Mouse (Mus musculus) neutrophil, adult 65 days (primary cell): ENCODE results near the gene B3gnt9. TPM values are rescaled to one million over a fixed set of nuclear protein-coding genes. Genes with fewer than 3 reads are reported as not detected.

Source experiments
- total RNA-seq: library from RNA; stranded (reverse); gene quantifications from 2 replicates; pipeline ENCODE4 v1.2.4, GENCODE M21; 2023

Gene B3gnt9
- total RNA-seq, result 0.50 and 0.95 TPM in 2 replicates

DNA sequence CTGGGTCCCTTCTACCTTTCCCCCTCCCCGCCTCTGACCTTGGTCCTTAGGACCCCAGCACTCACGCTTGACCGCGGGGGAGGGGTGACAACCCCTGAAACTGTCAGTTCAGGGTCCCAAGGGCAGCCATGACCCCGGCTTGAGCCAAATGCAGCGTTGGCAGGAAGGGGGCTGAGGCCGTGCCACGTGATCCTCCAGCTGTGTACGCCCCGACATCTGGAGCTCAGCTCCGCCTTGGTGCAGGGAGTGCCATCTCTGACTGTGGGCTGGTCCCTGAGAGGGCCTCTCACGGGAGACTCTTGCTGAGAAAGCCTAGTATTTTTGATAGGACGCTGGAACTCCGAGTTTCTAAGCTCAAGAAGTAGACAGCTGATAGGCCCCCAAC is at the start of gene B3gnt9:
Gene B3gnt9 (minus strand): TSS at position 188 of the 385 bp plus-strand sequence.

DNA sequence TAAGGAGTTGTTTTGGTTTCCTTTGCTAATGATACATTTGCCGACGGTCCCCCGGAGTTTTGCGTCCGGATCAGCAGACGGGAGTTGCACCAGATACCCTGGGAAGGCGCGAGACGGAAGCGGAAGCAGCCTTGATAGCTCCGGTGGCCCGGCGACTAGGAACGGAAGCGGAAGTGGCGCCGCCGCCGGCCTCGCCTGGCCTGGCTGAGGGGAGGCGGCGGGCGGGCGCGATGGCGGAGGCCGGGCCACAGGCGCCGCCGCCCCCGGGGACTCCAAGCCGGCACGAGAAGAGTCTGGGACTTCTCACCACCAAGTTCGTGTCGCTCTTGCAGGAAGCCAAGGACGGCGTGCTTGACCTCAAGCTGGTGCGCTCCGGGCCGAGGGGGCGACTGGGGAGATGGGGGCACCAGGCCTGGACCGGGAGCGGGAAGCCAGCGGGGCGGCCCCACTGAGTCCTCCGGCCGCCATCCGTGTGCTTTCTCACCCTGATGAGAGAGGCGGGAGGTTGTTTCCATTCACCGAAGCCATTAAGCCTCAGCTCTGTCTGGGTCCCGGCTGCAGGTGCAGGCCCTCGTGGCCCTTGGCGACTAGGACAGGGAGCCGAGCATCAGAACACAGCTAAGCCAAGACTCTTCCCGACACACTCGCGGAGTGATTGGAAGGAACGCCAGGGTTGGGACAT is 42.7 kb upstream of the B3gnt9 start, which contains the start of gene E2f4:
Gene E2f4 (plus strand): TSS at position 153 of the 682 bp plus-strand sequence.

DNA sequence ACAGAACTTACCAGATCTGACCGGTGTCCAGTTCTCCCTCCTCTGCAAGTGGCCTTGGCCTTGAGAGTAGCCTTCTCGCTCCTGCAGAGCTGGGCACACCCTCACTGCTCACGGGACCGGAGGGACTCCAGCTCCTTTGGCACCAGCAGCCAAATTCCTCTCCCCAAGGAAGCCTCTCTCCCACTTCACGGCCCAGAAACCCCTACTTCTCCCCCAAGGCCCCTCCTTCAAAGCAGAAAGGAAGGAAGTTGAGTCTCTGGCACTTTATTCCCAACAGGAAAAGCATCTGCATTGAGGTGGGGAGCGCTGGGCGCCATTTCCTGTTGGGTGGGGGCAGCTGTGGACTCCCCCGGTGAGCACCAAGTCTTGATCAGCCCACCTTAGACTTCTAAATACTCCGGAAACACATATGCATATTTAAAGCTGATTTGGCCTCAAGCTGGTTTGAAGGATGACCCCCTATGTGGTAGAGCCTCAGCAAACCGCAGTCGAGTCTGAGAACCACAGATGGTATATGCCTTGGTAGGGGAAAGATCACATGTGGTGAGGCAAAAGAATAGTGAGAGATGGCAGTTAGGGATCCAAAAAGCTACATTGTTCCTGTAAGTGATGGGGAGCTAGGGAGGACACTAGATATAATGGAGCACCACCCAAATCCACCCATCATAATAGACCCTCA is 41.1 kb upstream of the B3gnt9 start, which contains the start of gene Exoc3l:
Gene Exoc3l (minus strand): TSS at position 207 of the 679 bp plus-strand sequence.

DNA sequence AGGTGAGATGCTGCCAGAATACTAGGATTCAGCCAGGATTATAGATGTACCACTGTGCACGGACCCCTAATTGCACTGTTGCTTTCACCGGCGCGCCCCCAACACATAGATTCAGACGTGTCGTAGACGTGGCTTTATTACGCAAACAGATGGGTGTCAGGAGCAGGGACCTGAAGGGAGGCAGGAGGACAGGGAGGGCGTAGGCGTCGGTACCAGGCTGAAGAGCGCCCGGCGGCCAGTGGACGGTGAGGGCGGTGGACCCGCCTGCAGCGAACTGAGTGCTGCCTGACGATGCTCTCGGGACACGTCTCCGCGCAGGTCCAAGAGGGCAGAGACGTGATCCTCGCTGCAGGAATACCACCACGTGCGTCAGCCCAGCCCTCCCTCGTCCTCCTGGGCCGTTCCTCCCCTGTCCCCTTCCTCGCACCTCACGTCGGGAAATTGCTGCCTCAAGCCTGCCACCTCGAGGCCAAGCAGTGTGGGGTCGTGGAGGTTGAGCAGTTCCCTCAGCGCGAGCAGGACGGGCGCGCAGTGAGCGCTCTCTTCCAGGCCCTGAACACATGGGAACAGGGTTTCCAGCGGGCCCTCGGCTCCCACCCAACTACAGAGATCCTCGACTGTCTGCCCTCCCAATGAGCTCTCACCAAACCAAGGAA is 35.0 kb upstream of the B3gnt9 start, which contains the start of gene 4931428F04Rik:
Gene 4931428F04Rik (minus strand): TSS at position 60 of the 656 bp plus-strand sequence.

DNA sequence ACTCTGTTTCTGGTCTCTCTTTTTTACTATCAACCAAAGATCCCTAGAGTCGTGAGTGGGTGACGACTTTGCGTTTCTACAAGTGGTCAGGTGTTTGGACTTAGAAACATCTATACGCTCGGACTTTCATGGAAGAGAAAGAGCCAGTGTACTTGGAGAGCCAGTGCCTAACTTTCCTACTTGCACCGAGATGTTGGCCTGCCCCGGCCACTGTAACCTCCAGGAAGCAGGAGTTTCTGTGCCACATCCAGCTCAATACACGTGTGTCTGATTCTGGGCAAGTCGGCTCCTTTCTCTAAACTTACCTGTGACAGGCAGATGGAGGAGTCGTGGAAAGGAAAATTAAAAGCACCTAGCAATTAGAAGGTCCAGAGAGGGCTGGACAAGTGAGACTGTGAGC is 20.9 kb upstream of the B3gnt9 start, which contains the start of gene Nol3:
Gene Nol3 (plus strand): TSS at position 301 of the 400 bp plus-strand sequence.

DNA sequence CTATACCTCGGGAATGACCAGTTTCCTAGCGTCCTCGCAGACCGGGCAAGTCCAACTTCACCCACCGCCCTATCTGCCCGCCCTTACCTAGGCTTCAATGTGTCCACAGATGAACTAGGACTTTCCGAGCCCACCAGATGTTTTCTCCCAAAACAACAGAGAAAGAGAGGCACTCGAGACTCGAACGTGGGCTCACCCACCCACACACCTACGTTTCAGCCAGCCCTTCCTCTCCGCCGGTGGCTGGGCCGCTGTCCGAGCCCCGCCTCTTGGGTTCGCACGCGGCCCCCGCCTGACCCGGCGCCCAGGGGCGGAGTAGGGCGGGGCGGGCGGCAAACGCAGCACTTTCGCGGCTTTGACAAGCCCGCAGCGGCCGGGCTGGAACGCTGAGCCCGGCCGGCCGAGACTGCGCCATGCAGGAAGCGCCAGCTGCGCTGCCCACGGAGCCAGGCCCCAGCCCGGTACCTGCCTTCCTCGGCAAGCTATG is 14.6 kb upstream of the B3gnt9 start, which contains the start of gene Hsf4:
Gene Hsf4 (plus strand): TSS at position 341 of the 487 bp plus-strand sequence.

DNA sequence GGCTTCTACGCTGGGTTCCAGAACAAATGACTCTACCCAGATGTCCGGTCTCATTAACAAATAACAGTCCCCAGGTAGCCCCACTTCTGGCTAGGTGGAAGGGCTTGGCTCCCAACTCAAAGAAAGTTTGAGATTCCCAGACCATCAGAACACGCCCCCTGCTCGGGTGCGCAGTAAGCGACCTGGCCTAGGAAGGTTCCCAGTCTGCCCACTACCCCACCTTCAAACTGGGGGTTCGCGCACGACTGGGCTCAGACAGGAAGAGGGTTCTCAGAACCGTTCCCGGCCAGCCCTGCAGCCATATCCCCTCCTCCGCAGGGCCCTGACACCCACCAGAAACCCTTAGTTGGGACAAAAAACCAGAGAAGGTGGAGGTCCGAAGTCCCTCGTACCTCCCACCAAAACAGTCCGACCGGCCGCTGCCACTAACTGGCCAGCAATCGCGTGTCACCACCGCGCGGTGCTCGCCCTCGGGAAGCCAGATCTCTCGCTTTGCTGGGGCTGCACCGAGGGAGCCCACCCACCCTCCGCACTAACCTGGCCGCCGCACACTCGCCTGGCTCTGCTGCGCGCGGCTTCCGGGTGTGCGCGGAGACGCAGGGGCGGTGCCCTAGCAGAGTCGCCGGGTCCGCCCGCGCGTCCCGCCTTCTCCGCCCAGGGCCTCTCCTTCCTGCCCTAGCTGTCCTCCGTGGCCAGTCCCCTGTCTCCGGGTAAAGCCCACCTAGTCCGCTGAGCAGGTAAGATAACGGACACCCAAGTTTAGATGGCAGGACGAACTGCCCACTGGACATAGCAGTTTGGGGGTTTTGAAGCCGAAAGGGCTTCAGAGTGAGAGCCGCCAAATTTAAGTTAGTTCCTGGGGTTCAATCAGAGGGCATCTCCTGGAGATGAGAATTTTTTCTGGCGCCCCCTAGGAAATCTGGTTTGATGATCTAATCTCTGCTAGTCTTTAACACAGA is 9.3 kb upstream of the B3gnt9 start, which contains the start of the genes Tradd and Fbxl8:
Gene Tradd (minus strand): TSS at position 586 of the 959 bp plus-strand sequence.
Gene Fbxl8 (plus strand): TSS at position 625 of the 959 bp plus-strand sequence.

DNA sequence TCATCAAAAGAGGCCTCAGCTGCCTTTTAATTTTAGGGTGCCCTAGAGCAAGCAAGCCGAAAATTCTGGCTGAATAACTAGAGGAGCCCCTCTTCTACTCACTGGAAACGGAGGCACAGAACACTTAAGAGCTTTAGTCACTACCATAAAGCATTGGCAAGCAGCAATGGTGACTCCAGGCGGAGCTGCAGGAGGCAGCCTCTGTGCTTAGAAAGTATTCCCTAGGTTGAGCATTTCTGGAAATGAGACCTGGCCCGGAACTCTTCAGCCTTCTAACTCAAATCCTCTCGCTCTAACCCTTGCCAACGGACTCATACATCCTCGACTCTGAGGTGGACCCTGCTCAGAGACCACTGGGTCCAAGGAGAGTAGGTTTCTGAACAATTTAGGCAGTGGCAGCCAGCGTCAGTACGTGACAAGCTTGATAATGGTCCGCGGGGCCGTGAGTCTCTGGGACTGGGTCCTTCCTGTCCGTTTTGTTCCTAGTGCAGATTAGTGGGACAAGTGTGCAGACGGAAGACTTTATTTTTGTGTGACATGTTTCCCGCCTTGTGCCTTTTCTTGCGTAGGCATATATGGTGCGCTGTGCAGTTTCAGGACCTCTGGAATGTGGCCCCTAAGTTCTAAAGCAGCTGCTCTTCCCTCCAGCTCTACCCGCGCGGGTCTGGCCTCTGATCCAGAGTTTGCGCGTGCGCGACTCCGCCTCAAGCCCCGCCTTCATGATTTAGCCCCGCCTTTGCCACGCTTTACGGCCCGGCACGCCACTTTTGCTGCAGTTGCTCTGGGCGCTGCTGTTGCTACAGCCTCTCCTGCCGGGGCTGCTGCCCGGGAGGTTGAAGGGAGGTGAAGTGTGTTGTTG is 30.3 kb downstream of the B3gnt9 start, which contains the start of gene D230025D16Rik:
Gene D230025D16Rik (plus strand): TSS at position 733 of the 859 bp plus-strand sequence.

Other genes starting within 250 kb of the B3gnt9 start
- gene Ces3a, start 206.6 kb downstream of the B3gnt9 start, total RNA-seq, result not detected in 2 replicates
- not detected in 2 replicates for gene Ces3b, start 171.4 kb downstream of the B3gnt9 start, total RNA-seq
- gene Ces4a, start 123.4 kb downstream of the B3gnt9 start, total RNA-seq, result not detected in 2 replicates
- 62.9 and 82.1 TPM in 2 replicates for gene Cbfb, start 84.5 kb downstream of the B3gnt9 start, total RNA-seq
- 39.6 and 54.8 TPM in 2 replicates for gene D230025D16Rik, start 30.0 kb downstream of the B3gnt9 start, total RNA-seq
- gene Tradd, start 9.5 kb upstream of the B3gnt9 start, total RNA-seq, result 19.4 and 27.8 TPM in 2 replicates
- gene Fbxl8, start 9.5 kb upstream of the B3gnt9 start, total RNA-seq, result 3.3 and 4.7 TPM in 2 replicates
- gene Hsf4, start 14.6 kb upstream of the B3gnt9 start, total RNA-seq, result not detected in 2 replicates
- gene Nol3, start 21.0 kb upstream of the B3gnt9 start, total RNA-seq, result not detected in 2 replicates
- gene 4931428F04Rik, start 34.7 kb upstream of the B3gnt9 start, total RNA-seq, result 0.63 and 0.95 TPM in 2 replicates
- 0.32 and 0.59 TPM in 2 replicates for gene Exoc3l, start 40.9 kb upstream of the B3gnt9 start, total RNA-seq
- 40.5 and 43.1 TPM in 2 replicates for gene E2f4, start 42.5 kb upstream of the B3gnt9 start, total RNA-seq
- gene Elmo3, start 50.4 kb upstream of the B3gnt9 start, total RNA-seq, result 0.68 and 0.98 TPM in 2 replicates
- 6.1 and 7.4 TPM in 2 replicates for gene Lrrc29, start 71.1 kb upstream of the B3gnt9 start, total RNA-seq
- 22.7 and 23.8 TPM in 2 replicates for gene Tmem208, start 71.2 kb upstream of the B3gnt9 start, total RNA-seq
- 64.1 and 65.5 TPM in 2 replicates for gene Fhod1, start 92.8 kb upstream of the B3gnt9 start, total RNA-seq
- gene Slc9a5, start 93.7 kb upstream of the B3gnt9 start, total RNA-seq, result 1.2 and 2.2 TPM in 2 replicates
- gene Plekhg4, start 118.1 kb upstream of the B3gnt9 start, total RNA-seq, result 0.73 and 1.3 TPM in 2 replicates
- 0.32 and 1.1 TPM in 2 replicates for gene Kctd19, start 158.3 kb upstream of the B3gnt9 start, total RNA-seq
- not detected in 2 replicates for gene Lrrc36, start 158.4 kb upstream of the B3gnt9 start, total RNA-seq
- gene Tppp3, start 216.4 kb upstream of the B3gnt9 start, total RNA-seq, result 14.4 and 17.1 TPM in 2 replicates
- 1.4 and 2.3 TPM in 2 replicates for gene Zdhhc1, start 241.7 kb upstream of the B3gnt9 start, total RNA-seq